Mouse (Mus musculus): ENCODE data around the gene Olfr339. TPM values are rescaled to one million over a fixed set of nuclear protein-coding genes. Genes with fewer than 3 reads are reported as not detected.
"Not testable (repeated sequence)": the region's sequence is repeated elsewhere in the genome, so short reads cannot be mapped to it uniquely, and the experiment has no call there.

Gene Olfr339
- not detected in 2 replicates for polyA plus RNA-seq (2012; rRNA removed)

GRCm38 (mm10) chr2:36418647-36419046 lies at the start of gene Olfr339:
Olfr339 (plus strand) TSS chr2:36418947.
- DNase-seq (ENCODE audit: low read depth): no peak
- TF ChIP-seq CTCF (IDR thresholded peaks at IDR 0.05; ENCODE audit: borderline replicate concordance, extremely low read depth, insufficient read depth, insufficient read length): no peak
- TF ChIP-seq POLR2A (IDR thresholded peaks at IDR 0.05; ENCODE audit: borderline replicate concordance, extremely low read depth, insufficient read depth, insufficient read length, poor library complexity, severe bottlenecking): no peak

- TF ChIP-seq POLR2A (IDR thresholded peaks at IDR 0.05; ENCODE audit: borderline replicate concordance, extremely low read depth, insufficient read depth, insufficient read length, poor library complexity, severe bottlenecking) (no peak), CTCF (IDR thresholded peaks at IDR 0.05; ENCODE audit: borderline replicate concordance, extremely low read depth, insufficient read depth, insufficient read length) (no peak)
- DNase-seq (ENCODE audit: low read depth): no peak
These were observed 45.5 kb upstream of the Olfr339 start, which contains the start of gene Olfr338 for GRCm38 (mm10) chr2:36373219-36373618. Olfr338 (plus strand) TSS chr2:36373519.

GRCm38 (mm10) chr2:36415174-36415573 lies 3.6 kb upstream of the Olfr339 start:
- DNase-seq (ENCODE audit: low read depth): not testable (repeated sequence)

- DNase-seq (ENCODE audit: low read depth): not testable (repeated sequence)
These were observed 3.2 kb upstream of the Olfr339 start for GRCm38 (mm10) chr2:36415591-36415990.

- no peak for DNase-seq (ENCODE audit: low read depth)
- TF ChIP-seq POLR2A (IDR thresholded peaks at IDR 0.05; ENCODE audit: borderline replicate concordance, extremely low read depth, insufficient read depth, insufficient read length, poor library complexity, severe bottlenecking) (no peak), CTCF (IDR thresholded peaks at IDR 0.05; ENCODE audit: borderline replicate concordance, extremely low read depth, insufficient read depth, insufficient read length) (no peak)
These were observed 33.5 kb downstream of the Olfr339 start, which contains the start of gene Olfr340 for GRCm38 (mm10) chr2:36452287-36452686. Olfr340 (plus strand) TSS chr2:36452587.

- no peak for DNase-seq (ENCODE audit: low read depth)
- no peak for TF ChIP-seq CTCF (IDR thresholded peaks at IDR 0.05; ENCODE audit: borderline replicate concordance, extremely low read depth, insufficient read depth, insufficient read length)
- TF ChIP-seq POLR2A (IDR thresholded peaks at IDR 0.05; ENCODE audit: borderline replicate concordance, extremely low read depth, insufficient read depth, insufficient read length, poor library complexity, severe bottlenecking): no peak
These were observed 54.9 kb downstream of the Olfr339 start for GRCm38 (mm10) chr2:36473634-36474033.

Other genes with a start within 250 kb of the Olfr339 start
- gene Ptgs1, start 188.5 kb upstream of the Olfr339 start, polyA plus RNA-seq (2012; rRNA removed): 2.3 and 3.0 TPM in 2 replicates
- 0.01 TPM in 1 of 2 replicates, not detected in the other for gene Olfr338, start 45.4 kb upstream of the Olfr339 start, polyA plus RNA-seq (2012; rRNA removed)
- gene Olfr340, start 33.6 kb downstream of the Olfr339 start, polyA plus RNA-seq (2012; rRNA removed): not detected in 2 replicates
- not detected in 2 replicates for gene Olfr341, start 63.5 kb downstream of the Olfr339 start, polyA plus RNA-seq (2012; rRNA removed)
- not detected in 2 replicates for gene Olfr342, start 106.1 kb downstream of the Olfr339 start, polyA plus RNA-seq (2012; rRNA removed)
- gene Olfr344, start 147.7 kb downstream of the Olfr339 start, polyA plus RNA-seq (2012; rRNA removed): not detected in 2 replicates
- gene Olfr345, start 221.1 kb downstream of the Olfr339 start, polyA plus RNA-seq (2012; rRNA removed): not detected in 2 replicates